Mouse (Mus musculus) heart, embryonic 11.5 days (tissue): ENCODE data around the gene Ctnnd2. TPM values are rescaled to one million over a fixed set of nuclear protein-coding genes. Genes with fewer than 3 reads are reported as not detected.

Source experiments
- ATAC-seq: fragments of 200-750 bp; cut with Nextera tagmentation; replicated peaks from 2 replicates; pipeline ENCODE4 v1.8.0; 2017; ENCODE audit warnings: moderate library complexity; ENCODE audit not compliant: insufficient number of reproducible peaks, low FRiP score, low TSS enrichment
- H3K27ac ChIP-seq: fragments of 300-500 bp; sonication (generic); 2 replicates; pipeline ENCODE4 v1.5.1; 2014; ENCODE audit warnings: mild to moderate bottlenecking, low read depth, low read length
- H3K27me3 ChIP-seq: fragments of 300-500 bp; sonication (generic); 2 replicates; pipeline ENCODE4 v1.6.1; 2014; ENCODE audit warnings: mild to moderate bottlenecking, low read length, mixed read lengths; ENCODE audit not compliant: control insufficient read depth, insufficient read depth
- H3K36me3 ChIP-seq: fragments of 300-500 bp; sonication (generic); 2 replicates; pipeline ENCODE4 v1.6.1; 2014; ENCODE audit warnings: mild to moderate bottlenecking, low read length, moderate library complexity, mixed read lengths; ENCODE audit not compliant: control insufficient read depth, insufficient read depth
- H3K4me1 ChIP-seq: fragments of 300-500 bp; sonication (generic); 2 replicates; pipeline ENCODE4 v1.6.1; 2014; ENCODE audit warnings: low read length; ENCODE audit not compliant: control insufficient read depth, insufficient read depth
- H3K4me2 ChIP-seq: fragments of 300-500 bp; sonication (generic); 2 replicates; pipeline ENCODE4 v1.6.1; 2014; ENCODE audit warnings: mild to moderate bottlenecking, moderate library complexity
- H3K4me3 ChIP-seq: fragments of 300-500 bp; sonication (generic); 2 replicates; pipeline ENCODE4 v1.5.1; 2014; ENCODE audit warnings: low read depth, low read length
- H3K9ac ChIP-seq: fragments of 300-500 bp; sonication (generic); 2 replicates; pipeline ENCODE4 v1.6.1; 2014; ENCODE audit warnings: mild to moderate bottlenecking, low read depth, low read length, moderate library complexity
- H3K9me3 ChIP-seq: fragments of 300-500 bp; sonication (generic); replicated peaks from 2 replicates; pipeline ENCODE4 v1.6.1; 2016; ENCODE audit warnings: low read length; ENCODE audit not compliant: control insufficient read depth
- WGBS: fragments of 180-500 bp; shearing (Covaris S2); extraction: QIAGEN DNeasy Blood & Tissue Kit; methylation state at CpG from one replicate; pipeline ENCODE4 v1.1.7; 2014; ENCODE audit not compliant: insufficient replicate concordance; 5-methylcytosine and 5-hydroxymethylcytosine counted together
- polyA plus RNA-seq: library from polyadenylated mRNA; unstranded; fragments of >200 nt; fragmentation: Nextera tagmentation; extraction: Ambion mirVana; gene quantifications from 2 replicates; pipeline ENCODE4 v1.2.1, GENCODE M21; 2014

Ctnnd2 gene
- polyA plus RNA-seq, 1 experiment from 2014 or later: 2.1 TPM

GRCm38 (mm10) chr15:30610613-30611012 is 438.2 kb downstream of the Ctnnd2 start:
- 66% methylated on average over 7 of the region's 7 CpGs for WGBS
- Histone ChIP-seq H3K4me1 (no peaks in the 10 kb centered on the region), H3K27ac (no peak overlapping the region), H3K9ac (no peak overlapping the region), H3K4me3 (no peak overlapping the region), H3K27me3 (no peaks in the 10 kb centered on the region), H3K9me3 (no peaks in the 10 kb centered on the region), H3K36me3 (no peaks in the 10 kb centered on the region), H3K4me2 (no peak overlapping the region)
- ATAC-seq: no peak

GRCm38 (mm10) chr15:30615451-30615850 is 443.1 kb downstream of the Ctnnd2 start:
- H3K4me3 ChIP-seq: no peak overlapping the region
- no peaks in the 10 kb centered on the region for H3K36me3 ChIP-seq
- H3K27ac ChIP-seq: no peak overlapping the region
- no peak overlapping the region for H3K9ac ChIP-seq
- H3K27me3 ChIP-seq: no peaks in the 10 kb centered on the region
- no peak for ATAC-seq
- 78% methylated on average over 7 of the region's 7 CpGs for WGBS
- H3K9me3 ChIP-seq: no peaks in the 10 kb centered on the region
- no peaks in the 10 kb centered on the region for H3K4me1 ChIP-seq
- H3K4me2 ChIP-seq: no peak overlapping the region

- Histone ChIP-seq H3K27me3 (no peaks in the 10 kb centered on the region), H3K27ac (no peak overlapping the region), H3K9me3 (no peaks in the 10 kb centered on the region), H3K4me2 (no peak overlapping the region), H3K9ac (no peak overlapping the region), H3K36me3 (no peaks in the 10 kb centered on the region), H3K4me1 (no peaks in the 10 kb centered on the region), H3K4me3 (no peak overlapping the region)
- WGBS: 76% methylated on average over 3 of the region's 3 CpGs
- ATAC-seq: no peak
These were observed 444.5 kb downstream of the Ctnnd2 start for GRCm38 (mm10) chr15:30616861-30617260.

- no peak for ATAC-seq
- Histone ChIP-seq H3K27me3 (no peaks in the 10 kb centered on the region), H3K9me3 (no peaks in the 10 kb centered on the region), H3K4me3 (no peak overlapping the region), H3K9ac (no peak overlapping the region), H3K27ac (no peak overlapping the region), H3K4me1 (no peaks in the 10 kb centered on the region), H3K36me3 (no peaks in the 10 kb centered on the region), H3K4me2 (no peak overlapping the region)
- 71% methylated on average over 2 of the region's 2 CpGs for WGBS
These were observed 445.5 kb downstream of the Ctnnd2 start for GRCm38 (mm10) chr15:30617932-30618331.

GRCm38 (mm10) chr15:30628524-30628923 is 456.1 kb downstream of the Ctnnd2 start:
- WGBS: 18% methylated on average over 3 of the region's 3 CpGs
- Histone ChIP-seq H3K27me3 (no peaks in the 10 kb centered on the region), H3K27ac (no peak overlapping the region), H3K9ac (no peak overlapping the region), H3K4me3 (no peak overlapping the region), H3K36me3 (no peaks in the 10 kb centered on the region), H3K4me1 (no peaks in the 10 kb centered on the region), H3K4me2 (no peak overlapping the region), H3K9me3 (no peaks in the 10 kb centered on the region)
- ATAC-seq: no peak

- Histone ChIP-seq H3K4me1 (no peaks in the 10 kb centered on the region), H3K36me3 (no peaks in the 10 kb centered on the region), H3K9me3 (no peaks in the 10 kb centered on the region), H3K4me3 (no peak overlapping the region), H3K27ac (no peak overlapping the region), H3K9ac (no peak overlapping the region), H3K4me2 (no peak overlapping the region), H3K27me3 (no peaks in the 10 kb centered on the region)
- ATAC-seq: no peak
- WGBS: 75% methylated on average over 7 of the region's 7 CpGs
These were observed 459.8 kb downstream of the Ctnnd2 start for GRCm38 (mm10) chr15:30632113-30632735.

- WGBS: 46% methylated on average over 2 of the region's 2 CpGs
- ATAC-seq: no peak
- H3K27ac ChIP-seq: no peak overlapping the region
- H3K9me3 ChIP-seq: no peaks in the 10 kb centered on the region
- H3K27me3 ChIP-seq: no peaks in the 10 kb centered on the region
- no peak overlapping the region for H3K9ac ChIP-seq
- H3K4me2 ChIP-seq: no peak overlapping the region
- H3K4me3 ChIP-seq: no peak overlapping the region
- H3K4me1 ChIP-seq: no peaks in the 10 kb centered on the region
- no peaks in the 10 kb centered on the region for H3K36me3 ChIP-seq
These were observed 461.5 kb downstream of the Ctnnd2 start for GRCm38 (mm10) chr15:30633917-30634316.

- H3K27ac ChIP-seq: no peak overlapping the region
- no peak overlapping the region for H3K9ac ChIP-seq
- no peak overlapping the region for H3K4me3 ChIP-seq
- no peak for ATAC-seq
- H3K9me3 ChIP-seq: no peaks in the 10 kb centered on the region
- H3K27me3 ChIP-seq: no peaks in the 10 kb centered on the region
- H3K4me2 ChIP-seq: no peak overlapping the region
- H3K4me1 ChIP-seq: no peaks in the 10 kb centered on the region
- no peaks in the 10 kb centered on the region for H3K36me3 ChIP-seq
- 59% methylated on average over 5 of the region's 5 CpGs for WGBS
These were observed 462.1 kb downstream of the Ctnnd2 start for GRCm38 (mm10) chr15:30634522-30634921.

GRCm38 (mm10) chr15:30640651-30641050 is 468.3 kb downstream of the Ctnnd2 start:
- ATAC-seq: no peak
- no peak overlapping the region for H3K4me3 ChIP-seq

More at GRCm38 (mm10) chr15:30640651-30641050, 468.3 kb downstream of the Ctnnd2 start:
- Histone ChIP-seq H3K27ac (no peak overlapping the region), H3K4me1 (no peaks in the 10 kb centered on the region), H3K4me2 (no peak overlapping the region), H3K9ac (no peak overlapping the region), H3K36me3 (no peaks in the 10 kb centered on the region), H3K27me3 (peaks cover under 1% of the 10 kb centered on the region; the same call in 1 of the 2 replicates), H3K9me3 (no peaks in the 10 kb centered on the region)
- WGBS: 79% methylated on average over 5 of the region's 5 CpGs
